Mouse (Mus musculus): ENCODE measurements around the gene Babam2. TPM values are rescaled to one million over a fixed set of nuclear protein-coding genes. Genes with fewer than 3 reads are reported as not detected.

Gene Babam2
- polyA plus RNA-seq, 1 experiment: 33.3 TPM

- DNase-seq (ENCODE audit: low read depth): no peak
- no peak for TF ChIP-seq POLR2A (IDR thresholded peaks at IDR 0.05; ENCODE audit: borderline replicate concordance, extremely low read depth, insufficient read depth, insufficient read length, poor library complexity, severe bottlenecking)
- no peak for TF ChIP-seq CTCF (IDR thresholded peaks at IDR 0.05; ENCODE audit: borderline replicate concordance, extremely low read depth, insufficient read depth, insufficient read length)
Measured at GRCm38 (mm10) chr5:31686040-31686439, 11.4 kb upstream of the Babam2 start.

GRCm38 (mm10) chr5:31687972-31688371 is 9.5 kb upstream of the Babam2 start:
- TF ChIP-seq POLR2A (IDR thresholded peaks at IDR 0.05; ENCODE audit: borderline replicate concordance, extremely low read depth, insufficient read depth, insufficient read length, poor library complexity, severe bottlenecking): no peak
- no peak for TF ChIP-seq CTCF (IDR thresholded peaks at IDR 0.05; ENCODE audit: borderline replicate concordance, extremely low read depth, insufficient read depth, insufficient read length)
- no peak for DNase-seq (ENCODE audit: low read depth)

GRCm38 (mm10) chr5:31693191-31693590 is 4.3 kb upstream of the Babam2 start:
- no peak for DNase-seq (ENCODE audit: low read depth)
- TF ChIP-seq CTCF (IDR thresholded peaks at IDR 0.05; ENCODE audit: borderline replicate concordance, extremely low read depth, insufficient read depth, insufficient read length) (no peak), POLR2A (IDR thresholded peaks at IDR 0.05; ENCODE audit: borderline replicate concordance, extremely low read depth, insufficient read depth, insufficient read length, poor library complexity, severe bottlenecking) (no peak)

- peak; percentile 11 for DNase-seq (ENCODE audit: low read depth)
- TF ChIP-seq CTCF (IDR thresholded peaks at IDR 0.05; ENCODE audit: borderline replicate concordance, extremely low read depth, insufficient read depth, insufficient read length) (no peak), POLR2A (IDR thresholded peaks at IDR 0.05; ENCODE audit: borderline replicate concordance, extremely low read depth, insufficient read depth, insufficient read length, poor library complexity, severe bottlenecking) (no peak)
Measured at GRCm38 (mm10) chr5:31696971-31697643, 377 bp upstream of the Babam2 start, which contains the start of gene Rbks. Rbks (minus strand) TSS chr5:31697627.

GRCm38 (mm10) chr5:31698297-31698726 is 828 bp downstream of the Babam2 start:
- TF ChIP-seq CTCF (IDR thresholded peaks at IDR 0.05; ENCODE audit: borderline replicate concordance, extremely low read depth, insufficient read depth, insufficient read length): no peak
- DNase-seq (ENCODE audit: low read depth): peak; percentile 93

- no peak for DNase-seq (ENCODE audit: low read depth)
- TF ChIP-seq POLR2A (IDR thresholded peaks at IDR 0.05; ENCODE audit: borderline replicate concordance, extremely low read depth, insufficient read depth, insufficient read length, poor library complexity, severe bottlenecking): no peak
- no peak for TF ChIP-seq CTCF (IDR thresholded peaks at IDR 0.05; ENCODE audit: borderline replicate concordance, extremely low read depth, insufficient read depth, insufficient read length)
Measured at GRCm38 (mm10) chr5:31698931-31699330, 1.4 kb downstream of the Babam2 start.

- no peak for TF ChIP-seq CTCF (IDR thresholded peaks at IDR 0.05; ENCODE audit: borderline replicate concordance, extremely low read depth, insufficient read depth, insufficient read length)
- DNase-seq (ENCODE audit: low read depth): no peak
Measured at GRCm38 (mm10) chr5:31699397-31699796, 1.9 kb downstream of the Babam2 start.

GRCm38 (mm10) chr5:31704971-31705370 is 7.5 kb downstream of the Babam2 start:
- TF ChIP-seq CTCF (IDR thresholded peaks at IDR 0.05; ENCODE audit: borderline replicate concordance, extremely low read depth, insufficient read depth, insufficient read length): no peak
- no peak for TF ChIP-seq POLR2A (IDR thresholded peaks at IDR 0.05; ENCODE audit: borderline replicate concordance, extremely low read depth, insufficient read depth, insufficient read length, poor library complexity, severe bottlenecking)
- no peak for DNase-seq (ENCODE audit: low read depth)

GRCm38 (mm10) chr5:31706826-31707225 is 9.3 kb downstream of the Babam2 start:
- no peak for DNase-seq (ENCODE audit: low read depth)
- no peak for TF ChIP-seq POLR2A (IDR thresholded peaks at IDR 0.05; ENCODE audit: borderline replicate concordance, extremely low read depth, insufficient read depth, insufficient read length, poor library complexity, severe bottlenecking)
- TF ChIP-seq CTCF (IDR thresholded peaks at IDR 0.05; ENCODE audit: borderline replicate concordance, extremely low read depth, insufficient read depth, insufficient read length): no peak

- no peak for DNase-seq (ENCODE audit: low read depth)
- TF ChIP-seq CTCF (IDR thresholded peaks at IDR 0.05; ENCODE audit: borderline replicate concordance, extremely low read depth, insufficient read depth, insufficient read length): no peak; the same call in 1 of the 2 replicates
- no peak for TF ChIP-seq POLR2A (IDR thresholded peaks at IDR 0.05; ENCODE audit: borderline replicate concordance, extremely low read depth, insufficient read depth, insufficient read length, poor library complexity, severe bottlenecking)
Measured at GRCm38 (mm10) chr5:31709389-31709788, 11.9 kb downstream of the Babam2 start.

- no peak for DNase-seq (ENCODE audit: low read depth)
- TF ChIP-seq POLR2A (IDR thresholded peaks at IDR 0.05; ENCODE audit: borderline replicate concordance, extremely low read depth, insufficient read depth, insufficient read length, poor library complexity, severe bottlenecking): no peak
- no peak for TF ChIP-seq CTCF (IDR thresholded peaks at IDR 0.05; ENCODE audit: borderline replicate concordance, extremely low read depth, insufficient read depth, insufficient read length)
Measured at GRCm38 (mm10) chr5:31713280-31713711, 15.8 kb downstream of the Babam2 start.

GRCm38 (mm10) chr5:31713841-31714264 is 16.4 kb downstream of the Babam2 start:
- no peak for TF ChIP-seq POLR2A (IDR thresholded peaks at IDR 0.05; ENCODE audit: borderline replicate concordance, extremely low read depth, insufficient read depth, insufficient read length, poor library complexity, severe bottlenecking)
- no peak for TF ChIP-seq CTCF (IDR thresholded peaks at IDR 0.05; ENCODE audit: borderline replicate concordance, extremely low read depth, insufficient read depth, insufficient read length)
- no peak for DNase-seq (ENCODE audit: low read depth)

Data from brain, embryonic 14.5 days (tissue).